Mouse (Mus musculus) cerebellum, adult 8-10 months (tissue): ENCODE results near the gene Maff.

Experiments used
- DNase-seq: peaks from one replicate; pipeline ENCODE4 v3.0.0; 2022

Gene Maff

GRCm38 (mm10) chr15:79365068-79365467 lies 18.6 kb downstream of the Maff start:
- DNase-seq: no peak

- DNase-seq: no peak
These were observed 20.0 kb downstream of the Maff start for GRCm38 (mm10) chr15:79366402-79366801.

- no peak for DNase-seq
These were observed 21.9 kb downstream of the Maff start for GRCm38 (mm10) chr15:79368313-79368811.

GRCm38 (mm10) chr15:79368861-79369440 lies 22.5 kb downstream of the Maff start:
- DNase-seq: no peak

DNA sequence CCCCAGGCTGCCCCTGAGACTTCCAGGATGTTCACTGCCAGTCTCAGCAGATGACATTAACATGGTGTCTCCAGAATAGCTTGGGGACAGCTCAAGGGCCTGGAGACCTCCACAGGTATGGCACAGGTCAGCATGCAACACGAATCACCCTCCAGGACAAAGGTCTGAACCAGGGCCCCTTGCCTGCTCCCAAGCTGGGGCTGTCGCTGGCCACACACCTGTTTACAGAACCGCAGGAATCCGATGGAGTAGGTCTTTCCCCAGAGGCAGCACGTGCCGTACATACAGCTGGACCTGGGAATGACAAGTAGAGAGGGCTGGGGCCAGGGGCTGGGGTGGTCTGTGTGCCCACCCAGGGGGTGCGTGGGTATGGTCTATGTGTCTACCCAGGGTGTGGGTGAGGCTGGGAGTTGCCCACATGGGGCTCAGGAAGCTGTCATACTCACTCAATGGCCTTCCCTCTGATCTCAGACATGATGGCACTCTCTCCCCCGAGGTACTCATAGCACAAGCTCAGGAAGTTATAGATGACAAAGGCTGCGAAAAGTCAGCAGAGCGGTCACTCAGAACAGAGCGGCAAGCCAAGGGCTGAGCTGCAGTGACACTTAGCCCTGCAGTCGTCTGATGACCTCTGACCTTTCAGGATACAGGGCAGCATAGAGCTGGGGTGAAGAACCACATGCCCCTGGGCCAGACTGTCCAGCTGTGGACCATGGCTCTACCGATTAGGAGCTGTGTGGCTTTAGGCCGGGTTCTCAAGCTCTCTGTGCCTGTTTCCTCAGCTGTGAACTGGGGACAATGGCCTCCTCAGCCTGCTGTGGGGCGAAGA lies 23.2 kb downstream of the Maff start:
- no peak for DNase-seq

DNA sequence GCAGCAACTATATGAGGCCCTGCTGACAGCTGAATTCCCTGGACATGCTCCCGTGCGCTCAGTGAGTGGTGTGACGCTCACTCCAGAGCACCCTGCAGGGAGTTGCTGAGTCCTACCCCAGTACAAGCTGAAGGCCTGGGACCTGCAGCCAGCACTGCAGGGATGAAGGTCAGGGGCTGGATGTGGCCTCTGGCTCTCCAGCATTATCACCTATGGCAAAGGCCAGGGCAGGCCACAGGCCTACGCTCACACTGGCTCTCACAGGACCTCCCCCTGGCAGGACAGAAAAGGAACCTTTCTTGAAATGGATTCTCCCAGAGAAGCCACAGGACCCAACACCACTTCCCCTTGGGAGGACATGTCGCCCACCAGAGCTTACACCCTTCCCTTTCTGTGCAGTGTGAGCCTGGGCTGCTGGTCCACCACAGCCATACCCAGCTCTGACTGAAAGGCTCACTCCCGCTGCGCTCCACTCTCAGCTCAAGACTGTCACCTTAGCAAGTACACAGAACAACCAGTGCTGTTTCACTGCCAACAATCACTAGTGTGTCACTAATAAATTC lies 23.9 kb downstream of the Maff start:
- DNase-seq: no peak

- DNase-seq: no peak
These were observed 28.3 kb downstream of the Maff start for GRCm38 (mm10) chr15:79374760-79375159.

- DNase-seq: no peak
These were observed 31.3 kb downstream of the Maff start for GRCm38 (mm10) chr15:79377681-79378080.

DNA sequence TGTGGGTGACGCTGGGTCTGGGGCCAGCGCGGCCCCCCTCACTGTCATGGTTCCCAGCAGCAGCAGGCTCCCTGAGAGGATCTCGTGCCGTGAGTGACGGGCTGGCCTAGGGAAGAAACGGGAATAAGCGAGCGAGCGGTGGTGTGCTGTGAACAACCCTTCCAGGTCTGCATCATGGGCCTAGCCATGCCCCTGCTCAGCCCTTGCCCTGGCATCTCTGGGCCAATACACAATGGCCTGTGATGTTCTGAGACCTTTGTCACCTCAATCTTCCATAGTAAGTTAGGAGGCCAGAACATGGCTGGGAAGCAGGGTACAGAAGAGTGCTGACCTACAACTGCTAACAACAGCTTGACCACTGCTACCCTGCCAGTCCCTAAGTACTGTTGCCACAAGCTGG lies 32.2 kb downstream of the Maff start:
- no peak for DNase-seq

GRCm38 (mm10) chr15:79379658-79380057 lies 33.2 kb downstream of the Maff start:
- DNase-seq: no peak

DNA sequence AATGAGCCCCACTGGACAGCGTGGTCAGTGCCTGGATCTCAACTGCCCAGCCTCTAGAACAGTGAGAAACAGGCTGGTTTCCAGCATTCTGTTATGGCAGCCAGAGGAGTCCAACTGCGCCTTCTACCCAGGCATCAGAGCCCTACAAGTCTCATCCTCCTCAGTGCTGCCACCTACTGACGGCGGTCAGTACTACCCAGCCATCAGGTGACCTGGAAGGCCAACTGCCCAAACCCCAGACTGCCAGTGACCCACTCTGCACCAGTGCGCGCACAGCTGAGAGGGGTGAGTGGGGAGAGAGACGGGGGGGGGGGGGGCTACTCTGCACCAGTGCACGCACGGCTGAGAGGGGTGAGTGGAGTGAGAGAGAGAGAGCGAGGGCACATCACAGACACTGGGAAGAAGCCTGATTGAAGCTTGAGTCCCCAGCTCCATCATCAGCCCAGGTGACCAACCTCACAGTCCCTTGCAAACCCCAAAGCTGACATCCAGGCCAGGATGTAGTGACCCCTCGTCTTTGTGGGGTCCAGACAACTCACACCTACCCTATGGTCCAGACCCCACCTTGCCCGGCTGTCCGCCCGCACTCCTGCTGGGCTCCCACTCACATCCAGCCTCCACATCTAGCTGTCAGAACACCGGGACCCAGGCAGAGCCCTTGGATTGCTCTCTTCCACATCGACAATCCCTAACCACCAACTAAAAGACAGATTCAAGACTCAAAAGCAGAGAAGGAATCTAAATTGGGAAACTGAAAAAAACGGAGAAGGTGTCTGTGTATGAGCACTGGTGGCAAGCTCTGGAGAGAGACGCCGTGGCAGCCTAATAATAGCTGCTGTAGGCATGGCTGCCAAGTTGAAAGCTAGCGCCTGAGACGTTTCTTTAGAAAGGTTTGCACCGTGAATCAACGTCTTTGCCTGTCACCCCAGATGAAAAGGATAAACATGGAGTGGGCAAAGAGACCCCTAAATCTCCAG lies 34.3 kb downstream of the Maff start:
- peak; percentile 75 for DNase-seq

- DNase-seq: no peak
These were observed 35.2 kb downstream of the Maff start for GRCm38 (mm10) chr15:79381644-79382043.

DNA sequence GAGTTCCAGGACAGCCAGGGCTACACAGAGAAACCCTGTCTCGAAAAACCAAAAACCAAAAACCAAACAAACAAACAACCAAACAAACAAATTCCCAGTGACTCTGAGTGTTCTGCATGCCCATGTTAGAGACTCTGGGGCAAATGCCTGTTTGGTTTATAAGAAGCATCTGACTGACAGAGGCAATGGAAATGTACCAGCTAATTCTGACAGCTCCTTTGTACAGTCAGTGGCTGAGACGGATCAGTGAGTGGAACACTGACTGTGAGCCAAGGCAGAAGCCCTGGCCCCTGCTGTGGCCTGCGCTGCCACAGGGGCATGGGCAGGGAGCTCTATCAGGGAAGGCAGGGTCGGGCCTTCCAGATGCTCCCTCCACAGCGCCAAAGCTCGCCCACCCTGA lies 40.7 kb downstream of the Maff start:
- no peak for DNase-seq

DNA sequence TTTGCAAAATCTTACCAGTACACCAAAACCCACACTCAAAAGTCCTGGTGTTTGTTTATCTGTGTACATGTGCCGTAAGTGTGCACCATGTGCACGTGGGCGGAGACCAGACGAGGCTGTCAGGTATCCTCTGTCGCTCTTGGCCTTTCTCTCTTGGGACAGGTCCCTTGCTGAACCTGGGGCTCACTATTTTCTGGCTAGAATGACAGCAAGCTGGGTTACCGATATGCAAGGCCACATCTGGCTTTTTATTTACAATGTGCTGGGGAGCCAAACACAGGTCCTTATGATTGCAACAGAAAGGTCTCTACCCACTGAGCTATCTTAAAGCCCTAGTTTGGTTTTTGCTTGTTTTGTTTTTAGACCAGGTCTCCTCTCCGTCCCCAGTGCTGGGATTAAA lies 41.2 kb downstream of the Maff start:
- DNase-seq: no peak

DNA sequence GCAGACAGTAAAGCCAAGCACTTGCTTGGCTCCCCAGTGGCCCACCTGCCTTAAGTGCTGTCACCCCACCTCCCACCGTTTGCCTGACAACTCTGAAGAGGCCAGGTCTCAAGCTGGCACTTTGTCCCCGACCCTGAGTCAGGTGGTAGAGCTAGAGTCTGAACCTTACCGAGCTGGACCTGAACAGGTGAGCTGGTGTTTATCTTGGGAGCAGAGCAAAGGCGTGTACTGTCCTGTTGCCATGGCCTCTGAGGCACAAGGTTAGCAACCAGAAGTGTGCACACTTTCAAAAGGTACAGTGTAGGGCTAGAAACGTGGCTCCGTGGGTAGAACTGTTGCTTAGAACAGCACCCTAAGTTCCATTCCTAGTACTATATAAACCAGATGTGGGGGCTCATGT lies 41.8 kb downstream of the Maff start:
- no peak for DNase-seq

DNA sequence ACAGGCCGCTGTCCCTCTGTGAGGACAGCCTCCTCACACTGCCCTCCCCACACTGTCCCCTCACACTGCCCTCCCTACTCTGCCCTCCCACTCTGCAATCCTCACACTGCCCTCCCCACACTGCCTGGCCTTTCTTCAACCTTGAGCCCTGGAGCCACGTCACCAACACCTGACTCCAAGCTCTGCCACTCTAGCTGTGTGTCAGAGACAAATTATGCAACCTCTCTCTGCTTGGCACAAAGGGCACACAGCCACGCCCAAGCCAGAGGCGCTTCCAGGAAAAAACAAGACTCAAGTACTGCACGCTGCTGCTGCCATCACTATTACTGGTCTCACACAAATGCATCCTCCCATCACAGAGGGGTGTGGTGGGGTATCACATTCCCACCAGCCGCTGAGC lies 44.0 kb downstream of the Maff start:
- no peak for DNase-seq

- no peak for DNase-seq
These were observed 45.1 kb downstream of the Maff start for GRCm38 (mm10) chr15:79391447-79392093.

- DNase-seq: no peak
These were observed 46.1 kb downstream of the Maff start for GRCm38 (mm10) chr15:79392527-79392926.

- DNase-seq: no peak
These were observed 46.7 kb downstream of the Maff start for GRCm38 (mm10) chr15:79393101-79393500.

- no peak for DNase-seq
These were observed 48.4 kb downstream of the Maff start for GRCm38 (mm10) chr15:79394842-79395241.

DNA sequence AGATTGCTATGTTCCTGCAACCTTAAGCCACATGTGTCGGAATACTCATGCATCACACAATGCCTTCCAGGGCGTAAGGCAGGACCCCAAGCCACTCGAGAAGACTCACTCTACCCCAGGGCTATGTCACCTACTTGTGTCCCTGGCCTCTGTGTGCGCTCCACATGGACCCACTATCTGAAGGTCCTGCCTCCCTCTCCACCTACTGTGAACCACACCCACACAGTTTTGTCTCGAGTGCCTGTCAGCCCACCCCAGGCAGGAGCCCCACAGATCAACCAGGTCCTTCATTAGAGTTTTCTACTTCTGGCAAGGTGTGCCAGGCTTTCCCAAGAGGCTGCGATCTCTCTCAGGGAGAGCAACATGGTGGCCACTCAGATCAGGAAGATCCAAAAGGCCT lies 48.9 kb downstream of the Maff start:
- DNase-seq: no peak

- DNase-seq: no peak
These were observed 50.3 kb downstream of the Maff start for GRCm38 (mm10) chr15:79396736-79397135.
